Mouse (Mus musculus) spleen, adult 18-20 months (tissue): ENCODE measurements around the gene Hoxa6.

Experiments used
- DNase-seq, 2 experiments: peaks; one replicate each; pipeline ENCODE4 v3.0.0; 2022; ENCODE audit warnings: mixed read lengths in 2 of 2

The Hoxa6 gene

GRCm38 (mm10) chr6:52213119-52213986 lies 4.8 kb upstream of the Hoxa6 start, which contains the start of the genes Hoxa3 and Gm28308:
Gene Hoxa3, minus strand, starts transcription at chr6:52213336.
Gene Gm28308, minus strand, starts transcription at chr6:52213339.
- peak in 1 of 2 experiments; percentile 28 for DNase-seq

- no peak for DNase-seq
Measured at GRCm38 (mm10) chr6:52212556-52213118, 4.1 kb upstream of the Hoxa6 start.

- peak in 1 of 2 experiments; percentile 24 for DNase-seq
Measured at GRCm38 (mm10) chr6:52211961-52212360, 3.4 kb upstream of the Hoxa6 start.

- peak; percentile 55 to 74 for DNase-seq
Measured at GRCm38 (mm10) chr6:52211170-52211935, 2.8 kb upstream of the Hoxa6 start.

- DNase-seq: no peak
Measured at GRCm38 (mm10) chr6:52209685-52210046, 1.1 kb upstream of the Hoxa6 start.

GRCm38 (mm10) chr6:52208868-52209684 lies 554 bp upstream of the Hoxa6 start:
- no peak for DNase-seq

GRCm38 (mm10) chr6:52207684-52207976 lies 892 bp downstream of the Hoxa6 start:
- no peak for DNase-seq

- no peak for DNase-seq
Measured at GRCm38 (mm10) chr6:52206882-52207683, 1.4 kb downstream of the Hoxa6 start.

- no peak for DNase-seq
Measured at GRCm38 (mm10) chr6:52205638-52206621, 2.6 kb downstream of the Hoxa6 start.

- no peak for DNase-seq
Measured at GRCm38 (mm10) chr6:52205221-52205620, 3.3 kb downstream of the Hoxa6 start.

GRCm38 (mm10) chr6:52204050-52204752 lies 4.3 kb downstream of the Hoxa6 start, which contains the start of gene Hoxa5:
Gene Hoxa5, minus strand, starts transcription at chr6:52204587.
- DNase-seq: no peak

- DNase-seq: no peak
Measured at GRCm38 (mm10) chr6:52203371-52204049, 5.0 kb downstream of the Hoxa6 start.

GRCm38 (mm10) chr6:52203121-52203370 lies 5.5 kb downstream of the Hoxa6 start:
- no peak for DNase-seq

GRCm38 (mm10) chr6:52202362-52203120 lies 6.0 kb downstream of the Hoxa6 start:
- DNase-seq: no peak

- no peak for DNase-seq
Measured at GRCm38 (mm10) chr6:52201269-52201668, 7.3 kb downstream of the Hoxa6 start.

- no peak for DNase-seq
Measured at GRCm38 (mm10) chr6:52200751-52201250, 7.7 kb downstream of the Hoxa6 start.

GRCm38 (mm10) chr6:52200073-52200750 lies 8.3 kb downstream of the Hoxa6 start:
- DNase-seq: no peak

GRCm38 (mm10) chr6:52197271-52197670 lies 11.3 kb downstream of the Hoxa6 start:
- DNase-seq: no peak
